In the genomic region with DNA sequence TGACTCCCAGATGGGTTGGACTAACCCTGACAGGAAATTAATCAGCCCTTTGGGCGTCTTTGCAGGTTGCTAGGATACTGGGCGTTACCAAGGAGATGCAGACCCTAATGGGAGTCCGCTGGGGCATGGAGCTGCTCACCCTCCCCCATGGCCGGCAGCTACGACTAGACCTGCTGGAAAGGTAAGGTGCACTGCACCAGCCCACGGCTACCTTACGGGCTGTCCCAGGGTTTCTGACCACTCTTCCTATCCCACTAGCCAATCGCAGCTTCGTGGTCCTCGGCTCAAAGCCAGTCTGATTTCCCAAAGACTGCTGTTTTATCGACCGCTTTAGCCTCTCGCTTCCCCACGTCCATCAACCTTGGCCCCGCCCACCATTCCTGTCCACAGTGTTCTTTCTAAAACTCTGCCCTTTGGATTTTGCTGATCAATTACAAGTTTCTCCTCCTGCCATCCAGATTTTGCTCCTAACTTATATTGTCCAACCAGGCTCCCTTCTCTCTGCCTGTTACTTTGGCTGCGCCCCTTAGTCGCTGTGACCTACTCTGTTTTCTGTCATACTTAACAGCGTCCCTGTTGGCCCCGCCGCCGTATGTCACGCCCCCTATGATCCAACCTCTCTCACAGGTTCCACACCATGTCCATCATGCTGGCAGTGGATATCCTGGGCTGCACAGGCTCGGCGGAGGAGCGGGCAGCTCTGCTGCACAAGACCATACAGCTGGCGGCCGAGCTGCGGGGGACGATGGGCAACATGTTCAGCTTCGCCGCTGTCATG, we compare ENCODE assay signal across 8 mouse cellular contexts. TPM values are rescaled to one million over a fixed set of nuclear protein-coding genes. Genes with fewer than 3 reads are reported as not detected.
DNase-seq lines count a peak whose midpoint lies in the region; ATAC-seq and TF ChIP-seq lines count a peak whose summit lies in the region.

No protein-coding gene starts in this region.

- DNase-seq in heart, adult 18-20 months = peak; percentile 59 to 64
- DNase-seq in heart, postnatal 25 days (ENCODE audit: low spot score) = no peak
- DNase-seq in kidney, postnatal 0 days (ENCODE audit: low spot score) = peak; percentile 85
- peak; percentile 55 for DNase-seq in lung, postnatal 14 days
- DNase-seq in stomach, postnatal 0 days (ENCODE audit: low spot score) = peak; percentile 87
- DNase-seq in gastrocnemius, adult 18-20 months (ENCODE audit: low spot score) = no peak
- no peak for DNase-seq in cerebellum, adult 11 months

- WGBS in heart, embryonic 11.5 days (ENCODE audit: insufficient replicate concordance) = 17% methylated on average over 31 of the region's 31 CpGs
- WGBS in kidney, postnatal 0 days = 21% methylated on average over 31 of the region's 31 CpGs
- 20% methylated on average over 31 of the region's 31 CpGs for WGBS in stomach, postnatal 0 days

- TF ChIP-seq CTCF in kidney, postnatal 0 days (IDR thresholded peaks at IDR 0.05; ENCODE audit: low read depth) = peak; percentile 22; the same call in 1 of the 2 replicates
- peak; percentile 13; the same call in 1 of the 2 replicates for TF ChIP-seq CTCF in stomach, postnatal 0 days (IDR thresholded peaks at IDR 0.05; ENCODE audit: low read depth)

- peak overlapping the region; percentile 63 for H3K9ac ChIP-seq in heart, embryonic 11.5 days (ENCODE audit: low read depth, low read length)
- no peak overlapping the region for H3K9ac ChIP-seq in kidney, postnatal 0 days (ENCODE audit: low read depth, low read length)
- H3K9ac ChIP-seq in stomach, postnatal 0 days (ENCODE audit: low read length) = 0 out of 2 replicates have a peak overlapping the region, but pooled peaks have one; percentile 18

- no peaks in the 10 kb centered on the region for H3K9me3 ChIP-seq in heart, embryonic 11.5 days (replicated peaks; ENCODE audit: control insufficient read depth, low read length)
- H3K9me3 ChIP-seq in kidney, postnatal 0 days (replicated peaks; ENCODE audit: low read length) = no peaks in the 10 kb centered on the region
- H3K9me3 ChIP-seq in stomach, postnatal 0 days (ENCODE audit: control insufficient read depth, low read length) = no peaks in the 10 kb centered on the region

- peak overlapping the region; percentile 42 for H3K4me3 ChIP-seq in heart, embryonic 11.5 days (ENCODE audit: low read depth, low read length)
- peak overlapping the region; percentile 26 for H3K4me3 ChIP-seq in kidney, postnatal 0 days (replicated peaks; ENCODE audit: low read depth, low read length)
- peak overlapping the region; percentile 29 for H3K4me3 ChIP-seq in stomach, postnatal 0 days (ENCODE audit: low read depth, low read length)

- peak overlapping the region; percentile 63 for H3K4me2 ChIP-seq in heart, embryonic 11.5 days
- peak overlapping the region; percentile 61 for H3K4me2 ChIP-seq in kidney, postnatal 0 days (ENCODE audit: low read length)
- H3K4me2 ChIP-seq in stomach, postnatal 0 days (replicated peaks; ENCODE audit: low read depth) = peak overlapping the region; percentile 58

- TF ChIP-seq EP300 in stomach, postnatal 0 days (optimal IDR thresholded peaks at IDR 0.05) = no peak

- H3K27ac ChIP-seq in heart, embryonic 11.5 days (ENCODE audit: low read depth, low read length) = 0 out of 2 replicates have a peak overlapping the region, but pooled peaks have one; percentile 15
- peak overlapping the region; percentile 3 for H3K27ac ChIP-seq in kidney, postnatal 0 days
- 0 out of 2 replicates have a peak overlapping the region, but pooled peaks have one; percentile 3 for H3K27ac ChIP-seq in stomach, postnatal 0 days (replicated peaks)

- peaks cover 6% of the 10 kb centered on the region for H3K36me3 ChIP-seq in heart, embryonic 11.5 days (ENCODE audit: control insufficient read depth, insufficient read depth, low read length)
- peaks cover 35% of the 10 kb centered on the region; the same call in 1 of the 2 replicates for H3K36me3 ChIP-seq in kidney, postnatal 0 days (ENCODE audit: insufficient read depth, low read length)
- peaks cover 5% of the 10 kb centered on the region; the same call in 1 of the 2 replicates for H3K36me3 ChIP-seq in stomach, postnatal 0 days (ENCODE audit: control insufficient read depth, insufficient read depth, low read length)

- peak; percentile 78 for ATAC-seq in heart, embryonic 11.5 days (replicated peaks; ENCODE audit: insufficient number of reproducible peaks, low FRiP score, low TSS enrichment)
- ATAC-seq in kidney, postnatal 0 days (replicated peaks; ENCODE audit: low FRiP score, low read depth) = peak; percentile 91
- ATAC-seq in stomach, postnatal 0 days (ENCODE audit: low FRiP score, low TSS enrichment) = peak; percentile 90

- H3K4me1 ChIP-seq in heart, embryonic 11.5 days (ENCODE audit: control insufficient read depth, insufficient read depth, low read length) = peaks cover 5% of the 10 kb centered on the region
- H3K4me1 ChIP-seq in kidney, postnatal 0 days (replicated peaks; ENCODE audit: insufficient read depth, low read length) = 0 out of 2 replicates have a peak, but pooled peaks cover 5% of the 10 kb centered on the region
- H3K4me1 ChIP-seq in stomach, postnatal 0 days (replicated peaks; ENCODE audit: control insufficient read depth, insufficient read depth) = no peaks in the 10 kb centered on the region

- intact Hi-C loops in heart, postnatal 25 days (cut with DNase I) = no loop called here

- H3K27me3 ChIP-seq in heart, embryonic 11.5 days (ENCODE audit: control insufficient read depth, insufficient read depth, low read length) = no peaks in the 10 kb centered on the region
- no peaks in the 10 kb centered on the region for H3K27me3 ChIP-seq in kidney, postnatal 0 days (ENCODE audit: insufficient read depth, low read length)
- H3K27me3 ChIP-seq in stomach, postnatal 0 days (ENCODE audit: control insufficient read depth, insufficient read depth, low read length) = no peaks in the 10 kb centered on the region

RNA-seq across cellular contexts. Expression of gene Tor2a, which starts 6.0 kb away (rescaled TPM):
- 1 to 10 TPM; 6.7 to 9.4 TPM for total RNA-seq in heart, adult 18-20 months (2021)
- total RNA-seq in heart, postnatal 25 days (2021) = 1 to 10 TPM; 8.1 to 8.3 TPM
- polyA plus RNA-seq in heart, embryonic 11.5 days (2014; fragmentation: Nextera tagmentation; extraction: Ambion mirVana) = 39.8 and 46.6 TPM in 2 replicates
- 74.9 and 79.4 TPM in 2 replicates for polyA plus RNA-seq in kidney, postnatal 0 days (2015; fragmentation: Nextera tagmentation; extraction: Ambion mirVana)
- polyA plus RNA-seq in stomach, postnatal 0 days (2015; fragmentation: Nextera tagmentation; extraction: Ambion mirVana) = 45.9 and 50.3 TPM in 2 replicates
- total RNA-seq in gastrocnemius, adult 18-20 months (2021) = 1 to 10 TPM; 4.1 to 4.8 TPM

RNA-seq across cellular contexts. Expression of gene 6330409D20Rik, which starts 10.3 kb away (rescaled TPM):
- total RNA-seq in heart, adult 18-20 months (2021) = not detected
- not detected for total RNA-seq in heart, postnatal 25 days (2021)
- 0.32 and 0.46 TPM in 2 replicates for polyA plus RNA-seq in heart, embryonic 11.5 days (2014; fragmentation: Nextera tagmentation; extraction: Ambion mirVana)
- 0.11 TPM in 1 of 2 replicates, not detected in the other for polyA plus RNA-seq in kidney, postnatal 0 days (2015; fragmentation: Nextera tagmentation; extraction: Ambion mirVana)
- not detected in 2 replicates for polyA plus RNA-seq in stomach, postnatal 0 days (2015; fragmentation: Nextera tagmentation; extraction: Ambion mirVana)
- not detected for total RNA-seq in gastrocnemius, adult 18-20 months (2021)

RNA-seq across cellular contexts. Expression of gene Ttc16, which starts 24.4 kb away (rescaled TPM):
- under 1 TPM in 1 of 2 experiments, not detected in 1; 0.13 TPM for total RNA-seq in heart, adult 18-20 months (2021)
- under 1 TPM; 0.10 to 0.17 TPM for total RNA-seq in heart, postnatal 25 days (2021)
- polyA plus RNA-seq in heart, embryonic 11.5 days (2014; fragmentation: Nextera tagmentation; extraction: Ambion mirVana) = 0.08 and 0.27 TPM in 2 replicates
- polyA plus RNA-seq in kidney, postnatal 0 days (2015; fragmentation: Nextera tagmentation; extraction: Ambion mirVana) = 0.13 and 0.18 TPM in 2 replicates
- polyA plus RNA-seq in stomach, postnatal 0 days (2015; fragmentation: Nextera tagmentation; extraction: Ambion mirVana) = 0.05 and 0.06 TPM in 2 replicates
- total RNA-seq in gastrocnemius, adult 18-20 months (2021) = under 1 TPM in 1 of 2 experiments, not detected in 1; 0.09 TPM

RNA-seq across cellular contexts. Expression of gene Ptrh1, which starts 24.5 kb away (rescaled TPM):
- total RNA-seq in heart, adult 18-20 months (2021) = 1 to 10 TPM; 5.1 to 5.5 TPM
- 1 to 10 TPM; 2.6 to 4.2 TPM for total RNA-seq in heart, postnatal 25 days (2021)
- 3.7 and 5.7 TPM in 2 replicates for polyA plus RNA-seq in heart, embryonic 11.5 days (2014; fragmentation: Nextera tagmentation; extraction: Ambion mirVana)
- polyA plus RNA-seq in kidney, postnatal 0 days (2015; fragmentation: Nextera tagmentation; extraction: Ambion mirVana) = 7.0 and 7.8 TPM in 2 replicates
- 7.6 and 10.1 TPM in 2 replicates for polyA plus RNA-seq in stomach, postnatal 0 days (2015; fragmentation: Nextera tagmentation; extraction: Ambion mirVana)
- total RNA-seq in gastrocnemius, adult 18-20 months (2021) = 1 to 10 TPM; 1.2 to 1.6 TPM

RNA-seq across cellular contexts. Expression of gene Sh2d3c, which starts 30.2 kb away (rescaled TPM):
- total RNA-seq in heart, adult 18-20 months (2021) = 10 to 100 TPM; 23.1 to 30.8 TPM
- 10 to 100 TPM; 20.7 to 25.4 TPM for total RNA-seq in heart, postnatal 25 days (2021)
- polyA plus RNA-seq in heart, embryonic 11.5 days (2014; fragmentation: Nextera tagmentation; extraction: Ambion mirVana) = 26.4 and 29.1 TPM in 2 replicates
- polyA plus RNA-seq in kidney, postnatal 0 days (2015; fragmentation: Nextera tagmentation; extraction: Ambion mirVana) = 31.1 and 31.3 TPM in 2 replicates
- 7.7 and 8.4 TPM in 2 replicates for polyA plus RNA-seq in stomach, postnatal 0 days (2015; fragmentation: Nextera tagmentation; extraction: Ambion mirVana)
- 1 to 10 TPM; 5.7 to 7.3 TPM for total RNA-seq in gastrocnemius, adult 18-20 months (2021)

Comparison
In these comparisons a context has a peak if more than half of its experiments do, and no peak if none do; other contexts are left out.
1. DNase-seq: peak in heart, adult 18-20 months (2 of 2), kidney, postnatal 0 days (single experiment), lung, postnatal 14 days (single experiment) and stomach, postnatal 0 days (single experiment); none in heart, postnatal 25 days (single experiment), gastrocnemius, adult 18-20 months (single experiment) and cerebellum, adult 11 months (single experiment).
2. Peak in every context shown above with its lines, with median percentiles within 50 percentile points of each other: ATAC-seq, H3K27ac ChIP-seq, H3K4me2 ChIP-seq and H3K4me3 ChIP-seq.